Mouse (Mus musculus) hindbrain, embryonic 15.5 days (tissue): Measurements from ENCODE around the gene Bmp7. TPM values are rescaled to one million over a fixed set of nuclear protein-coding genes. Genes with fewer than 3 reads are reported as not detected.

Experiments used
- ATAC-seq: fragments of 200-750 bp; cut with Nextera tagmentation; 2 replicates; pipeline ENCODE4 v1.8.0; 2017; ENCODE audit warnings: low read depth, moderate number of reproducible peaks, moderate TSS enrichment; ENCODE audit not compliant: low FRiP score
- H3K27ac ChIP-seq: fragments of 300-500 bp; sonication (generic); replicated peaks from 2 replicates; pipeline ENCODE4 v1.5.1; 2015; ENCODE audit warnings: mild to moderate bottlenecking, inconsistent platforms
- H3K27me3 ChIP-seq: fragments of 300-500 bp; sonication (generic); 2 replicates; pipeline ENCODE4 v1.6.1; 2015; ENCODE audit warnings: control low read depth, inconsistent platforms
- H3K36me3 ChIP-seq: fragments of 300-500 bp; sonication (generic); 2 replicates; pipeline ENCODE4 v1.6.1; 2015; ENCODE audit warnings: control low read depth, inconsistent platforms
- H3K4me1 ChIP-seq: fragments of 300-500 bp; sonication (generic); replicated peaks from 2 replicates; pipeline ENCODE4 v1.6.1; 2015; ENCODE audit warnings: control low read depth, inconsistent platforms
- H3K4me2 ChIP-seq: fragments of 300-500 bp; sonication (generic); 2 replicates; pipeline ENCODE4 v1.6.1; 2015; ENCODE audit warnings: moderate library complexity, mild to moderate bottlenecking, inconsistent platforms
- H3K4me3 ChIP-seq: fragments of 300-500 bp; sonication (generic); 2 replicates; pipeline ENCODE4 v1.5.1; 2015; ENCODE audit warnings: mild to moderate bottlenecking, inconsistent platforms
- H3K9ac ChIP-seq: fragments of 300-500 bp; sonication (generic); 2 replicates; pipeline ENCODE4 v1.6.1; 2015; ENCODE audit warnings: inconsistent platforms
- H3K9me3 ChIP-seq: fragments of 300-500 bp; sonication (generic); 2 replicates; pipeline ENCODE4 v1.6.1; 2016; ENCODE audit warnings: control low read depth, inconsistent platforms
- WGBS: fragments of 180-500 bp; shearing (Covaris S2); methylation state at CpG from one replicate; pipeline ENCODE4 v1.1.7; 2015; 5-methylcytosine and 5-hydroxymethylcytosine counted together
- polyA plus RNA-seq: library from polyadenylated mRNA; unstranded; fragments of >200 nt; fragmentation: Nextera tagmentation; extraction: Ambion mirVana; gene quantifications from 2 replicates; pipeline ENCODE4 v1.2.1, GENCODE M21; 2015

The Bmp7 gene
- polyA plus RNA-seq, 1 experiment from 2014 or later, result 16.6 TPM

- Histone ChIP-seq H3K4me2 (no peak overlapping the region), H3K9me3 (no peaks in the 10 kb centered on the region), H3K4me1 (no peaks in the 10 kb centered on the region), H3K4me3 (no peak overlapping the region), H3K27ac (no peak overlapping the region), H3K36me3 (no peaks in the 10 kb centered on the region), H3K27me3 (no peaks in the 10 kb centered on the region), H3K9ac (no peak overlapping the region)
- 89% methylated on average over 5 of the region's 5 CpGs for WGBS
- ATAC-seq, result no peak
Measured at GRCm38 (mm10) chr2:172966480-172966879, 26.4 kb upstream of the Bmp7 start.

GRCm38 (mm10) chr2:172965249-172965648 is 25.1 kb upstream of the Bmp7 start:
- H3K4me1 ChIP-seq, result no peaks in the 10 kb centered on the region
- no peak overlapping the region for H3K4me2 ChIP-seq
- H3K4me3 ChIP-seq, result no peak overlapping the region
- ATAC-seq, result no peak
- no peak overlapping the region for H3K9ac ChIP-seq
- no peak overlapping the region for H3K27ac ChIP-seq
- WGBS, result 56% methylated on average over 11 of the region's 11 CpGs
- H3K27me3 ChIP-seq, result no peaks in the 10 kb centered on the region
- no peaks in the 10 kb centered on the region for H3K36me3 ChIP-seq
- H3K9me3 ChIP-seq, result no peaks in the 10 kb centered on the region

- Histone ChIP-seq H3K9me3 (no peaks in the 10 kb centered on the region), H3K4me2 (no peak overlapping the region), H3K9ac (no peak overlapping the region), H3K27me3 (no peaks in the 10 kb centered on the region), H3K27ac (no peak overlapping the region), H3K4me1 (0 out of 2 replicates have a peak, but pooled peaks cover 6% of the 10 kb centered on the region), H3K4me3 (no peak overlapping the region), H3K36me3 (no peaks in the 10 kb centered on the region)
- 45% methylated on average over 6 of the region's 6 CpGs for WGBS
- ATAC-seq, result no peak
Measured at GRCm38 (mm10) chr2:172961211-172961610, 21.1 kb upstream of the Bmp7 start.

GRCm38 (mm10) chr2:172960350-172960749 is 20.2 kb upstream of the Bmp7 start:
- WGBS, result 90% methylated on average over 3 of the region's 3 CpGs
- H3K27ac ChIP-seq, result no peak overlapping the region
- H3K4me2 ChIP-seq, result no peak overlapping the region
- H3K4me3 ChIP-seq, result no peak overlapping the region
- H3K9ac ChIP-seq, result no peak overlapping the region
- H3K36me3 ChIP-seq, result no peaks in the 10 kb centered on the region
- no peaks in the 10 kb centered on the region for H3K9me3 ChIP-seq
- no peaks in the 10 kb centered on the region for H3K27me3 ChIP-seq
- no peak for ATAC-seq
- H3K4me1 ChIP-seq, result 0 out of 2 replicates have a peak, but pooled peaks cover 6% of the 10 kb centered on the region

GRCm38 (mm10) chr2:172959006-172959768 is 19.1 kb upstream of the Bmp7 start:
- H3K4me1 ChIP-seq, result 0 out of 2 replicates have a peak, but pooled peaks cover 6% of the 10 kb centered on the region
- H3K4me2 ChIP-seq, result no peak overlapping the region
- no peak overlapping the region for H3K4me3 ChIP-seq
- H3K36me3 ChIP-seq, result no peaks in the 10 kb centered on the region
- 53% methylated on average over 13 of the region's 13 CpGs for WGBS
- H3K27me3 ChIP-seq, result no peaks in the 10 kb centered on the region
- no peak overlapping the region for H3K9ac ChIP-seq
- 0 out of 2 replicates have a peak overlapping the region, but pooled peaks have one; percentile 25 for H3K27ac ChIP-seq
- ATAC-seq, result no peak
- H3K9me3 ChIP-seq, result no peaks in the 10 kb centered on the region

GRCm38 (mm10) chr2:172958579-172958978 is 18.5 kb upstream of the Bmp7 start:
- ATAC-seq, result peak; percentile 76; the same call in 1 of the 2 replicates
- H3K9ac ChIP-seq, result no peak overlapping the region
- no peak overlapping the region for H3K4me3 ChIP-seq
- 9% methylated on average over 5 of the region's 5 CpGs for WGBS
- no peak overlapping the region for H3K4me2 ChIP-seq
- no peaks in the 10 kb centered on the region for H3K9me3 ChIP-seq
- H3K36me3 ChIP-seq, result no peaks in the 10 kb centered on the region
- 0 out of 2 replicates have a peak overlapping the region, but pooled peaks have one; percentile 21 for H3K27ac ChIP-seq
- H3K4me1 ChIP-seq, result 0 out of 2 replicates have a peak, but pooled peaks cover 6% of the 10 kb centered on the region
- H3K27me3 ChIP-seq, result no peaks in the 10 kb centered on the region

GRCm38 (mm10) chr2:172951976-172952375 is 11.9 kb upstream of the Bmp7 start:
- Histone ChIP-seq H3K27me3 (no peaks in the 10 kb centered on the region), H3K4me2 (no peak overlapping the region), H3K4me1 (no peaks in the 10 kb centered on the region; the same call in 1 of the 2 replicates), H3K36me3 (no peaks in the 10 kb centered on the region), H3K9me3 (no peaks in the 10 kb centered on the region), H3K9ac (no peak overlapping the region), H3K4me3 (no peak overlapping the region), H3K27ac (no peak overlapping the region)
- ATAC-seq, result no peak
- 82% methylated on average over 2 of the region's 2 CpGs for WGBS

GRCm38 (mm10) chr2:172950722-172951121 is 10.6 kb upstream of the Bmp7 start:
- no peaks in the 10 kb centered on the region for H3K36me3 ChIP-seq
- no peaks in the 10 kb centered on the region; the same call in 1 of the 2 replicates for H3K27me3 ChIP-seq
- no peaks in the 10 kb centered on the region; the same call in 1 of the 2 replicates for H3K4me1 ChIP-seq
- ATAC-seq, result no peak
- H3K4me3 ChIP-seq, result no peak overlapping the region
- no peak overlapping the region for H3K4me2 ChIP-seq
- 31% methylated on average over 11 of the region's 11 CpGs for WGBS
- no peak overlapping the region for H3K9ac ChIP-seq
- no peaks in the 10 kb centered on the region for H3K9me3 ChIP-seq
- no peak overlapping the region for H3K27ac ChIP-seq

- no peak for ATAC-seq
- Histone ChIP-seq H3K4me2 (no peak overlapping the region), H3K9me3 (no peaks in the 10 kb centered on the region), H3K9ac (no peak overlapping the region), H3K36me3 (no peaks in the 10 kb centered on the region), H3K4me3 (no peak overlapping the region), H3K4me1 (no peaks in the 10 kb centered on the region; the same call in 1 of the 2 replicates), H3K27ac (no peak overlapping the region), H3K27me3 (peaks cover 2% of the 10 kb centered on the region; the same call in 1 of the 2 replicates)
- 59% methylated on average over 9 of the region's 9 CpGs for WGBS
Measured at GRCm38 (mm10) chr2:172950119-172950676, 10.1 kb upstream of the Bmp7 start.

- Histone ChIP-seq H3K4me3 (no peak overlapping the region), H3K27ac (no peak overlapping the region), H3K36me3 (no peaks in the 10 kb centered on the region), H3K9me3 (no peaks in the 10 kb centered on the region), H3K9ac (no peak overlapping the region), H3K4me2 (no peak overlapping the region), H3K27me3 (peaks cover 6% of the 10 kb centered on the region; the same call in 1 of the 2 replicates), H3K4me1 (no peaks in the 10 kb centered on the region; the same call in 1 of the 2 replicates)
- ATAC-seq, result no peak
- WGBS, result 48% methylated on average over 5 of the region's 5 CpGs
Measured at GRCm38 (mm10) chr2:172949051-172949450, 8.9 kb upstream of the Bmp7 start.

GRCm38 (mm10) chr2:172940799-172941163 is 660 bp upstream of the Bmp7 start:
- Histone ChIP-seq H3K4me3 (peak overlapping the region; percentile 44), H3K9me3 (no peaks in the 10 kb centered on the region), H3K4me1 (peaks cover 37% of the 10 kb centered on the region), H3K27ac (no peak overlapping the region), H3K27me3 (peaks cover 78% of the 10 kb centered on the region), H3K9ac (0 out of 2 replicates have a peak overlapping the region, but pooled peaks have one; percentile 34), H3K36me3 (no peaks in the 10 kb centered on the region), H3K4me2 (peak overlapping the region; percentile 85)
- ATAC-seq, result no peak; the same call in 1 of the 2 replicates
- 2% methylated on average over 13 of the region's 13 CpGs for WGBS

- H3K27me3 ChIP-seq, result peaks cover 79% of the 10 kb centered on the region
- peak overlapping the region; percentile 85 for H3K4me2 ChIP-seq
- peak overlapping the region; percentile 34; the same call in 1 of the 2 replicates for H3K9ac ChIP-seq
- H3K4me3 ChIP-seq, result peak overlapping the region; percentile 44
- H3K27ac ChIP-seq, result peak overlapping the region; percentile 52; the same call in 1 of the 2 replicates
- H3K36me3 ChIP-seq, result no peaks in the 10 kb centered on the region
- no peak for ATAC-seq
- WGBS, result under 1% methylated on average over 26 of the region's 26 CpGs
- H3K4me1 ChIP-seq, result peaks cover 49% of the 10 kb centered on the region
- no peaks in the 10 kb centered on the region for H3K9me3 ChIP-seq
Measured at GRCm38 (mm10) chr2:172939639-172940002, 500 bp downstream of the Bmp7 start.
